Mouse (Mus musculus) kidney, postnatal 14 days (tissue): Measurements from ENCODE around the gene Mboat2.

Source experiments
- DNase-seq: peaks from one replicate; pipeline ENCODE4 v3.0.0; 2022; ENCODE audit warnings: mixed read lengths

Mboat2 gene

DNA sequence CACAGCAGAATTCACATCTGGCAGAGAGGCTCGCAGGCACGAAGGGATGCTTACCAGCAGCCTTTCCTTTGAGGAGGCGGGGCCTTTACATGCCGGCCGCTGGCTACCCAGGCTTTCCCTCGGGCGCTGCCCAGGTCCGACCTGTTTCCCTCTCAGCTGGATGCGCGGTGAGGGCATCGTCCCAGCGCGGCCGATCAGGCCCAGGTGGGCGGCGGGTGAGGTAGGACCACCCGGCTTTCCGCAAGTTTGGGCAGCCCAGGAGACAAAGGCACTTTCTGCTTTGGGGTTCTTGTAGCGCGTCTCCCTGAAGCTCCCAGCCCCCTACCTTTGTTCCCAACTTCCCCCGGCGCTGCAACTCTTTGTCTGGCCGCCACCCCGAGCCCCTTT is at the start of gene Mboat2:
Gene Mboat2, plus strand, starts transcription at position 114 of the 387 bp plus-strand sequence.
- peak; percentile 75 for DNase-seq

DNA sequence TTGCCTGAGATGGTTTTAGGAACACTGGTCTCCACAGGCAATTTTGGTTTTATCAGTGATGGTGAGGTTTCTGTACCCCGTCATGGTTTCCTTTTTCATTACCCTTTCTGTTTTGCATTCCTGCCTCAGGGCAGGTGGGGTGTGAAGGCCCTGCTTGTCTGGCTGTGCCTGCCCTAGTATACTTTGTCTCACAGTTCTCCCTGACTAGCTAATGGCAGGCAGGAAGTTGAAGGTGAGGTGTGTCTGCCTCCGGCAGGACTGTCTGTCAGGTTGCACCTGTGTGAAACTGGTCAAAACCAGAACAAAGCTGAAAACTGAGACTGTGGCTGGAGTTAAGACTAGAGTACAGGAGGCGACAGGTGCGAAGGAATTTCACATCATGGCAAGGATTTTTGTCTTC is 46.9 kb upstream of the Mboat2 start:
- DNase-seq, result peak; percentile 25

DNA sequence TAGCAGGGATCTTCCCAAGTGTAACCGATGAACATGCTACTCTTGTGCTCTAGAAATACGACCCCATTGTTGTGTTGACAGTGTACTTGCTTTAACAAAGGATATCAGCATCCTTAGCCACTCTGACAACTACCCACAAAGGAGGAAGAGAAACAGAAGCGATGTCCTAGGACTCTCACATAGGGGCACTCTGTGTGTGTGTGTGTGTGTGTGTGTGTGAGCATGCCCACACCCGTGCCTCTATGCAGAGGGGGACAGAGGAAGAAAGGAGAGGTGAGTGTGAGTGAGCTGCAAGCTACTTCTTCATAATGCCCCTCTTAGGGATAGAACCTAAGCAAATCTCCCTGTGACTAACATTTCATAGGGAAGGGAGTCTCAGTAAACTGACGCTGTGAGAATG is 44.8 kb upstream of the Mboat2 start:
- no peak for DNase-seq

DNA sequence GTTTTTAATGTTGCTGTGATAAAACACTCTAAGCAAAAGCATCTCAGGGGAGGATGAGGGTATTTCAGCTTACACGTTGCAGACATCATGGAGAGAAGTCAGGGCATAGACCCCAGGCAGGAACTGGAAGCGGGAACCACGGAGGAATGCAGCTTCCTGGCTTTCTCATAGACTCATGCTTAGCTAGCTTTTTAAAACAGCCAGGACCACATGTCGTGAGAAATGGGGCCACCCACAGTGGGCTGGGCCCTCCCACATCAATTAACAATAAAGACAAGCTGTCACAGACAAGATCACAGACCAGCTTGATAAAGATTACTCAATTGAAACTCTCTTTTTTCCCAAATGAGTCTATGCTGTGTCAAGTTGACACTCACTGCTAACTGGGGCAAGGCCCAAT is 44.4 kb upstream of the Mboat2 start:
- no peak for DNase-seq

DNA sequence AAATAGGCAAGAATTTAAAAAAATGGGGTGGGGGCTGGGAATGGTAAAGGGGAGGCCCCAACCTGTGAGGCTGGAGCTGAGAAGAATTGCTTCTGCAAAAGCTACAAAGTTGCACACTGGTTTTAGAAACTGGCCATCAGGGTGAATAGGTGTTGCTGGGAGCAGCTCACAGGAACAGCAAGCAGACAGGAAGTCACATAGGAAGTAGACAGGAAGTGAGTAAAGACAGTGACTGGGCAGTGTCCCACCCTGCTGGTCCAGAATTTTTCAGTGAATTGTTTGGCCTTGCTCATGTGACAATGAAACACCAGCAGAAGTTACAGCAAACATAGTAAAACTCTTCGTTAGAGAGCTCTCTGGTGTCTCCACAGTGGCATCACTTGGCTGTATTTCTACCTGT is 41.0 kb upstream of the Mboat2 start:
- no peak for DNase-seq

DNA sequence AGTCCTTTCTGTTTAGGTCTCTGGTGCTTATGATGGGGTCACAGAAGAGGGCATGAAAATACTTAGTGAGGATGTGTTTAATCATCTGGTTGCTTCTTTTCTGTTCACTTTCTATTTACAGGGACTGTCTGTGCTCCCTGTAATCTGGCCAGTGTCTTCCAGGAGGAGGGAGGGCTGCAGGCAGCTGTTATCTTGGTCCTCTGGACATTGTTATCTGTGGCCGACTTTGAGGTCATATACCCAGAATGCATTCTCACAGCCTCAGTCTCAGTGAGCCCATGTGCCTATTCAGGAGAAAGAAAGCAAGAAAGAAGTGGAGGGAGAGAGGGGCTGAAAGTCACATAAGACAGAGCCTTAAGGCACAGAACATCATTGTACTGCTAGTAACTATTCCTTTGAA is 19.4 kb upstream of the Mboat2 start:
- DNase-seq, result no peak

DNA sequence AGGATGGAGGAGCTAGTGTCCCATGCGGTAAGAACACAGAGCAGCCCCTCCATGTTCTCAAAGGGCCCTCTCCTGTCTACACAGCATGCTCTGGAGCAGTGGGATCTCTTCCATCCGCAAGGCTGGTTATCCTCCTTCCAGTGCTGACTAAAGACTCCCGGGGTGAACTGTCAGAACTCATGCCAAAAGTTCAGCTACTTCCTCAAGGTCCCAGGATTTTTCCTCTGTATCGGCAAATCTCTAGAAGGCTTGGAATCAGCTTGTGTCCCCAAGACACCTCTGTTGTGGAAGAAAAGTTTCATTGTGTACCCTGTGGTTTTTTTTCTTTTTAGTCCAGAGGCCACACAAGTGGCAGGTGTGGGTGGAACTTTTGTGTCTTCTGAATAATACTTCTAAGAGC is 18.8 kb upstream of the Mboat2 start:
- DNase-seq, result no peak

DNA sequence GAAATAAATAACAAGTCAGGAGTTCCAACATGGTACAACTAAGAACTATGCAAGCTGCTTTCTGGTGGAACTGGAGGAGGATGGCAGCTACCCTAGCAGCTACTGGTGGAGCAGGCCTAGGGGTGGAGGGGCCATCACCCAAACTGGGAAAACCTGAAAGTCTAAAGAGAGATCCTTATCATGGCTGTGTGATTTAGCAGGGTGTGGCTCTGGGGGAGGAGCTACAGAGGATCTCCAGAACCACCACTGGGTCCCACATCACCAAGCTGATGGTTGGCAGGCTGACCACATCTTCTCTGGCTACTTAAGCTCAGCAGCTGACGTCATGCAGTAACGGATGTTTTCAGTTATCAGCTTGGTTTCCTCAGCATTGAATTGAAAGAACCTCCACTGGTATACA is 7.8 kb upstream of the Mboat2 start:
- DNase-seq, result no peak

DNA sequence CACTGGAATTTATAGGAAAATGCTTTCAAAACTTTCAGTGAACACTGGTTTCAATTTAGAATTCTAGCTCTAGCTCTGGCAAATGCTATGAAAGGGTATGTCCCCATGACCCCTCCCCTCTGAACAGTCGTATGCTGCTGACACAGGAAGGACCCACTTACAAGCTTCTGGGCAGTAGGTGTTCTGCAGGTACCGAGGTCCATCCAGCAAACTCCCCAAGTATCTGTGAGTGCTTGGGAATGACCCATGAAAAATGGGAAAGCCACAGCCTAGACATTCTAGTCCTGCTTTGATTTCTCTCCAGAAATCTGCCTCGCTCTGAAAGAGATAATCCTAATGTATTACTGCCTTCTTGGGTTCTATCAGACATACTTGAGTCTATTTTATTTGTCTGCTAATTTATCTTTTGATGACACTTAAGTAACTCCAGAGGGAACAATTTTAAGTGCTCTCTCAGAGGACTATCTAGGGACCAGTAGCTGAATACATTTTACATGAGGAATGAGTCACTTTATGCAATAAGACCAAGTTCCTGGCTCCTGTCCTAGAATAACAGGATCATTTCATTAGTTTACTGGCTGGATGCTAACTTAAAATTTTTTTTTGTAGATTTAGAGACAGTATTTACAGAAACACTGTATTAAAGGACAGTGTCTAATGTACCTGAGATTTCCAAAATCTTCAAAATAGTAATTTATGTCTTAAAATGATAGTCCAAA is 6.9 kb upstream of the Mboat2 start:
- DNase-seq, result peak; percentile 37

DNA sequence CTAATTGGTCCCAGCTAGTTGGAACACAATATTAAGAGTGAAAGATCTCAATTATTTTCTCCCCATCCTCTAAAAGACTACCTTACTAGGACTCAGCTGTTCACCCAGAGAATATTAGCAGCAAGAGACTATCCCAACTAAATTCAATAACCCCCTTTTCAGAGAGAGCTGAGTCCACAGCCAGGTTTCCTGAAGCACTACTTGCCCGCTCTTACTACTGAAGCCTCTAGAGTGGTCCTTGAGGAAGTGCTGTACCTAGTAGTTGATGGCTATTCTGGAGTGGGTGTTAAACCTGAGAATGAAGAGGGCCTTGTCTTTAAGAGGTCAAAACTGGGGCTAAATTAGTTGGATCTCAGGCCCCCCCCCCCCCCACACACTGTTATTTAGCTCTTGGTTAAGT is 593 bp upstream of the Mboat2 start:
- DNase-seq, result no peak

DNA sequence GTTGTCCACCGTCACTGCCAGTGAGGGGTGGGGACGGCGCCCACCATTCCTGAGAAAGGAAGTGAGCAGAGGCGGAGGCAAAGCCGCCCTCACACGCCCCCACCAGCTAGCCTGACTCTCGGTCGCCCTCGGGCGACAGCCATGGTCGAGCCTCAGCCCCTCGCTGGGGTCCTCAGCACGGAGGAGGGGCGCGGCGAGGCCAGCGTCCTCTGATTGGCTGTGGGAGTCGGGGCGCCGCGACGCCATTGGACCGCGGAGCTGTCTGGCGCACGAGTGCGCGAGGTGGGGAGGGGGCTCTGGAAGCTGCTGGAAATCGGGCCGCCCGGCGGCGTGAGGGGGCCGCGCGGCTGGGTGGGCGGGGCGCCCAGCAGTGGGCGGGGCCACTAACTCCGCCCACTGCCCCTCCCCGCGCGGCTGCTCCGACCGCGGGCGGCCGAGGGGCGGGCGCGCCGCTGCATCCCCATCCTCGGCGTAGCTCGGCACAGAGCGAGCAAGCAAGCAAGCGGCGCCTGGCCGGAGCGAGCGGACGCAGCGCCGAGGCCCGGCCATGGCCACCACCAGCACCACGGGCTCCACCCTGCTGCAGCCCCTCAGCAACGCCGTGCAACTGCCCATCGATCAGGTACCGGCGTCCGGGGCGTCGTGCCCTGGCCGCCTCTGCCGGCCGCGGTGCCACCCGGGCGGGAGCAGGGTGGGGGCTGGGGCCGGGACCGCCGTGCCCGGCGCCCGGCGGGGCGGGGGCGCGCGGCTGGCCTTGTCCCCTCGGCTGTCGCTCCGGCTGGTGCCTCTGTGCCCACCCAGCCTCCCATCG is 679 bp downstream of the Mboat2 start:
- peak; percentile 94 for DNase-seq

DNA sequence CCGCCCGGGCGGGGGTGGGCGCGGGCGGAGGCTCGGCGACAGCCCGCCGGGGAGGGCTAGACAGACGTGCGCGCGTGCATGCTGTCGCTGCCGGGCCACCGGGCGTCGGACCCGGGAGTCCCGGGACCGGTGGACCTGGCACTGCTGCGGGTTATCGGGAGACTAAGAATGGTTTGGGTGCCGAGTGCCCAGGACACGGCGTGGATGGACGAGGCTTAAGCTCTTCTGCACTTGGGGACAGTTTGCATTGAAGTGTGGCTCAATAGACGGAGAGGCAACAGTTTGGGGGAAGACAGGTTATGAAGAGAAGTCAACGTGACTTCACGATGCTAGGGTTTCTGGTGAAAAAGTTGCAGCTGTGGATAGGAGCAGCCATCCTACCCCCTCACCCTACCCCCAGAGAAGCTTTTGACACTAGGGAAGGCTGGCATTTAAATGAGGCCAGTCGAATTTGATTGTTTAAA is 1.3 kb downstream of the Mboat2 start:
- no peak for DNase-seq

DNA sequence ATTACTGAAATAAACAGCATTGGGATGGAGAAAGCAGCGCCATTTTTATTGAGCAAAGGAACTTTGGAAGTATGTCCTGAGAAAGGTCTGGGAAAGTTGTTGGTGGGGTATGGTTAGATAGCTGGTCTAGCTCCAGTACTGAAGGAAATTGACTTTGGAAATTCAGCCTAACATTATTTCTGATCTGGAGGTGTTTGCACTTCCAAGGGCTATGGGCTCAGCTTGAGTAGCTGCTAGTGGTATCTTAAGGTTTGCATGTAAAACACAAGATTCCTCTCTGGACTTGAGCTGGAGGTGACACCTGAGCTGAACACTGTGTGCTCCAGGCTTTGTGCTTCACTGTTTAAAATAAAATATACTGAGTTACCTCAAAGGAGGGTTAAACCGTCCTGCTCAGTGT is 1.8 kb downstream of the Mboat2 start:
- no peak for DNase-seq

DNA sequence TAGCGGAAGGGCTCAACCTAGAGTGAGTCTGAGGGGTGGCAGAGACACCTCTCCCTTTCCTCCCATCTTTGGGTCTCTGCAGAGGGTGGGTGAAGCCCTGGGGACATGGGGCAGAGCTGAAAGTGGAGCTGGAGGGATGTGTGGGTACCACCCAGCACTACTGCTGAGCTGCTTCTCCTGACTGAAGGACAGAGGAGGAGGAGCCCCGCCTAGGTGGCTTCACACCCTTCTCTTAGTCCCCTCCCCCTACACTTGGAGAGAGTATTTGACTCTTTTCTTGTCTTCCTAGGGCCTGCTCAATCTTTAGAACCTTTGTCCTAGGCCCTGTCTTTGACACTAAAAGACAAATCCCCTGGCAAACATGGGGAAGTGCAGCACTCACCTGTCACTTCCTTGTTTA is 7.3 kb downstream of the Mboat2 start:
- no peak for DNase-seq

DNA sequence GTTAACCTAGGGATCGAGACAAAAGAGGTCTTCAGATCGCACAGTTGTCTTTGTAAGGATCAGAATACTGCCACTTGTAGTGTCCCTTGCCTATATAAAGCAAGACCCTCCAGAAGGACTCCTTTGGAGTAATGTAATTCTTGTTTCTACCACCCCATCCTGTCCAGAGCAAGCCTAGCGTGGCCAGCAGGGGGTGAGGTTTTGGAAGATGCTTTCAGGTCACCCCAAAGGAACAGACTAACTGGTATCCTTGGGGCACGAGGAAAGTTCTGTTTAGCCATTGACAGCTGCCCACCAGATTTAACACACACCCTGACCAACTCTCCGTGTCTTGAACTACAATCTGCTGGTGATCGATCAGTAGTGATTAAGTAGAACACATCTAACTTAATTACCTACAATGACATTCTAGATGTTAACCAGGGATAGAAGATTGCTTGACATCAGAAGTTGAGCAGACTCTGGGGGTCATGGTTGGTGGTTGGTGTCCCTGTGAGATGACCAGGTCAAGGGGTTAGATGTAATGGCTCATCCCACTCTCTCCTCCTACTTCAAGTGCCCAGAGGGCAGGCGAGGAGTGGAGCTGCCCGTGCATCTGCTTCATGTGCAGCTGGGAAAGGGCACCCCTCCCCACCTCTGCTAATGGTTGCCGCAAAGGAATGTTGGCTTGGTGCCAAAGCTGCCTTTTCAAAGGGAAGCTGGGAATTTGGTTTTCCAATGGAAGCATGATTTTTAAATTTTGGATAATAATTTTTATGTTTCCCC is 10.6 kb downstream of the Mboat2 start:
- DNase-seq, result peak; percentile 48

DNA sequence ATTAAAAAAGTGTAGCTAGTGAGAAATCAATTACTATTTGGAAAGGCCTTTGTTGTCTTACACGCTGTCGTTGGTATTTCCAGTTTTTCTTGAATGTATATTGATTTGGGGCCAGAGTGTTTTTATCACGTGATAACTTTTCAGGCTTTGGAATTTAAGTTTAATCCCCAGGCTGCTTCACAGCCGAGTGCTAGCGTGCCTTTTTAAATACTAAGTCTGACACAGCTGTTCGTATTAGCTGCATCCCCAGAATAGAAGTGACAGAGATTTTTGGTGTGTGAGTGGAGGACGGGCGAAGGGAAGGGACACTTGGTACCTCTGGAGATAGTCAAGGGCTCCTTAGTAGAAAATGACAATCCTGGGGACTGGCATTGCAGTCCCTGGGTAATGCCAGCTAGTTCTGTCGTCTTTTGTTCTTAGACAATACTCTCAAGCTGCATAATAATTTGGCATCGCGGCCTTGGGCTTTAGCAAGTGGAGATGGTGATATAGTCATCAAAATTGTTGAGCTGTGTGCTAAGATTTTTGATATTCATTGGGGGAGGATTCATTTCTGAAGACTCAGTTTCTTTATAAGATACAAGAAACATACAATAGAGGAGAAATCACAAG is 11.7 kb downstream of the Mboat2 start:
- no peak for DNase-seq

DNA sequence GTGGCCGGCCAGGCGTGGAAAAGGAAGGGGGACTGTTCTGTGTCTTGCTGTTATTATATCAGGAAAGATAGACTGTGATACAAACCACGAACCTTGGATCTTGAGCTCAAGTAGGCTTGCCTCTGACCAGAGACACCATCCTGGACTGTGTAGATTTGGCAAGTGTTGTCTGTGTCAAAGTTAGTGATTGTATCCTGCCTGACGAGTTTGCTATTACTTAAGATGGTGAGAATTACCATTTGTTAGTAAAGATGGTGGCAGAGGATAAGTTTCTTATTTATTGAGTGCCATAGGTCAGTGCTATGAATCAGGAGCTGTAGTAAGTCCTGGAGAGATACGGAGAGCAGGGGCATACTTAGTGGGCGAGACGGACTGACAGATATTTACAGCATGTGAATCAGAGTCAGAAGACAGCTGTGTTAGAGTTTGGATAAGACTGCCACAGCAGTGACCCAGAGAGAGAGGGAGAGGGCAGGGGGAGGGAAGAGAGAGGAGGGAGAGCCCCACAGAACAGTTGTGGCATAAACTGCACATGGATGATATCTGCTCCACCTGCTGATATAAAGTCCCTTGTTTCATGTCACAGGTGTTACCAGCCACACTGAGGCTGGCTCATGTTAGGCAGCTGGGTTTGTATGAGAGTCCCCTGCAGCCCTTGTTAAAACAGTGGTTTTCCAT is 12.9 kb downstream of the Mboat2 start:
- DNase-seq, result no peak

DNA sequence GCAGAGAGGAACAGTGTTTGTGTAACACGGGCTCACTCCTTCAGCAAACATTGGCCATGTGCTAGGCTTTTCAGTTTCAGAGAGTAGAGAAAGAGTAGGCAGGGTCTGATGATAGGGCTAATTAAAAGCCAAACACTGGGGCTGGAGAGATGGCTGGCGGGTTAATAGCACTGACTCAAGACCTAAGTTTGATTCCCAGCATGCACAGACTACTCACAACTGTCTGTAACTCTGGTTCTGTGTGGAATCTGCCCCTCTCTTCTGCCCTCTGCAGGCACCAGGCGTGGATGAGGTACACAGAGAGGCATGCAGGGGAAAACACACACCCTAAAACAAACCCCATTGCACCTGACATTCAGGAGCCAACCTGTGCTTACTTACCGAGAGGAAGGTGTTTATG is 14.7 kb downstream of the Mboat2 start:
- DNase-seq, result no peak

DNA sequence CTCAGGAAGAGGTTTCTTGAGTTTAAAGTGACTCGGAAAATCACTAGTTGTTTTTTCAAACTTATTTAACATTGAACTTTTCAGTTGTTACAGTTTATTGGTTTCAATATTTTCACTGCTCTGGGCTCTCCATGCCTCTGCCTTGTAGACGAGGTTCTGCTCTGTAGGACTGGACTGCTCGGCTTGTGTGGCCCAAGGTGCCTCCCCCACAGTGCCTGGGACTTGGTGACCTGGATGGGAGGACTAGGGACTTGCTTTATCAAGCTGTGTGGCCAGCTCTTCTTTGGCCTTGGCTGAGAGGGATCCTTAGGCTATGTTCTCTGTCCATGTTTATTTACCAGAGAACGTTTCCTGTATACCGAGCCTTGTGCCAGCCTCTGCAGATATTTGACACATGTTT is 17.4 kb downstream of the Mboat2 start:
- DNase-seq, result no peak

DNA sequence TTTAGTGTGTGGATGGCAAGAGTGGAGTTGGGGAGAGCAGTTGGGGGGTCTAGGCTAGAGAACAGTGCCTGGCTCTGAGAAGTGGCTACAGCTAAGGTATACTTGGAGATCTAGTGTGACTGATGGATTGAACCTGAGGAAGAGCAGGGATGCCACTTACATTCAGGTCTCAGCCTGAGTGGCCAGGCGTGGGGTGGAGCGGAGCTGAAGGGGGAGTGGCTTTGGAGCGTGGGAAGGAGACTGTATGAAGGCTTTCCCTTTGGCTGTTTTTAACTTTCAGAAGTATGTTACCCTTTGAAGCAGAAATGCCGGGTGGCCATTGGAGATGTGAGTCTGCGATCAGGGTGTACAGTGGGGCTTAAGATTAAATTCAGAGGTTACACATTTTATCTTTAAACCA is 26.7 kb downstream of the Mboat2 start:
- DNase-seq, result no peak

DNA sequence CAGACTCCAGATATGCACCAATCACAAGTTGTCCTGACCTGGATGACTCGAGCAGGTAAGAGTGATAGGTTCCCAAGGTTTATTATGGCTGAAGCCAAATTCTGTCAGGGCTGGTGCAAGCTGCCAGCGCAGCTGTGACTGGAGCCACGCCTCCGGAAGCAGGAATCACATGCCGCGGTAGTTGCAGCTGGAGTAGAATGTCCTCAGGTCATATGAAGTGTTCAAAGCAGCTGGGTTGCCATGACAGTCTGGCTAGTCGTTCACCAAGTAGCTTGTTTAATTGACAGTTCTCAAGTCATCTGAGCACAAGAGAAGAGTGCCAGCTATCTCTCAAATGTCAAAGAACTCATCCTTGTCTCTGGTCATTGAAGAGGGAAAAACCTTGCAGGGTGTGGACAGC is 28.7 kb downstream of the Mboat2 start:
- DNase-seq, result no peak

DNA sequence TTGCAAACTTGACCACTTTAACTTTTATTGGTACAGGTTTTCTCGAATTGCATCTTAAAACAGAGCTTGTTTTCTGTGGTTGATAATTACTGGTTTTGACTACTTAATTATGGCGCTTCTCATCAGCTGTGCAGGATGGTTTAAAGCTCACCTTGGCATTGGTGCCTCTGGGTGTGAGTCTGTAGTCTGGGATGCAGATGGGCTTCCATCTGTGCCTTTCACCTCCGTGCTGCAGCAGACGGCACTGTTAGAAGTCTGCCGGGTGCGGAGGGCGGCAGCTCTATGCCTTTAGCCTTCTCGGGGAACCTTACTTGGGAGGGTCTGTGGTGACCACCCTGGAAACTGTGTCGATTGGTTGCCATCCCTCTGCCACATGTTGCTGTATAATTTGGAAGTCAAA is 29.8 kb downstream of the Mboat2 start:
- DNase-seq, result no peak

DNA sequence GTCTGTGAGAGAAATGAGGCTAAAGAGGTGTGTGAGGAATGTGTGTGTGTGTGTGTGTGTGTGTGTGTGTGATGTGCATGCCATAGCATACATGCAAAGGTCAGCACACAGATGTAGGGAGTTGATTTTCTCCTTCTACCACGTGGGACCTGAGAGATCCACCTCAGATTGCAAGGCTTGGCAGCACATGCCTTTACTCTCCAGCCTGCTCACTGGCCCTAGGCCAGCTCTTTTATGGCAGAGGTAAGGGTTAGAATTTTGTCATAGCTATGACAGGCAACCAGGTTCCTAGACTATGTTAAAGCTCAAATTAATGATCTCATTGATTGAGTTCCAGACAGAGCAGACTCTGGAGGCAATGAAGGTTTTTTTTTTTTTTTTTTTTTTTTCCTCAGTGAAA is 33.1 kb downstream of the Mboat2 start:
- no peak for DNase-seq
